Comparison of ENCODE assay signal across 10 mouse cellular contexts in the genomic region with DNA sequence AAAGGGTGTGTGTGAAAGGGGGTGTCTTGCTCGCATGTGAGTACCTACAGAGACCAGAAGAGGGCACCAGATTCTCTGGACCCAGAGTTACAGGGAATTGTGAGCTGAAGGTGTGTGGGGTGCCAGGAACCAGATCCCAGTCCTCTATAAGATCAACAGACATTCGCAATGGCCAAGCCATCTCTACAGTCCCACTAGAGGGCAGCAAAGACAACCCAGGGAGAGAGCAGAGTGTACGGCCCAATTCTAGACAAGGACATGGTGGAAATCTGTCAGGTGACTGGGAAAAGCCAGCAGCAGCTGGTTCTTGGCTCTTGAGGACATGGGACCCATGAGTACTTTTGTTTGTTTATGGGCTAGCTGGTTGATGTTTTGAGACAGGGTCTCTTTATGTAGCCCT. TPM values are rescaled to one million over a fixed set of nuclear protein-coding genes. Genes with fewer than 3 reads are reported as not detected.
DNase-seq lines count a peak whose midpoint lies in the region; ATAC-seq and TF ChIP-seq lines count a peak whose summit lies in the region.
"Had no signal": no experiment of that assay in that cellular context is flagged by ENCODE, and none has a peak within 500 bp of the region (broad histone marks: within the 10 kb centered on the region; RNA-seq: fewer than 3 reads in every experiment).

No protein-coding gene starts in this region.

- ATAC-seq in erythroid progenitor cell, adult 5-6 weeks (replicated peaks; ENCODE audit: low FRiP score, poor library complexity, severe bottlenecking): peak; percentile 77
- ATAC-seq in neural tube, embryonic 15.5 days (ENCODE audit: low FRiP score): no peak

- peak; percentile 64 for TF ChIP-seq CTCF in cerebellum, adult 2 months (IDR thresholded peaks at IDR 0.05; ENCODE audit: borderline replicate concordance, insufficient read depth, low read depth, low read length)
- peak; percentile 57 for TF ChIP-seq CTCF in left cerebral cortex, adult 2 months (IDR thresholded peaks at IDR 0.05)

- no peaks in the 10 kb centered on the region for H3K9me3 ChIP-seq in neural tube, embryonic 15.5 days (replicated peaks)
- H3K9me3 ChIP-seq: hindbrain, embryonic 15.5 days; neural tube, embryonic 13.5 days had no signal

- intact Hi-C loops in left cerebral cortex, adult 2 months (cut with DNase I): no loop called here
- intact Hi-C loops in left cerebral cortex, postnatal 14 days (cut with DNase I): no loop called here

- H3K36me3 ChIP-seq in neural tube, embryonic 15.5 days: peaks cover 5% of the 10 kb centered on the region; the same call in 1 of the 2 replicates
- H3K36me3 ChIP-seq: hindbrain, embryonic 15.5 days had no signal

- no peak overlapping the region for H3K9ac ChIP-seq in neural tube, embryonic 15.5 days (replicated peaks)
- H3K9ac ChIP-seq: hindbrain, embryonic 15.5 days; neural tube, embryonic 13.5 days had no signal

- H3K27me3 ChIP-seq in cerebellum, adult 2 months (ENCODE audit: control insufficient read depth, insufficient read depth, low read length): no peaks in the 10 kb centered on the region
- no peaks in the 10 kb centered on the region for H3K27me3 ChIP-seq in neural tube, embryonic 15.5 days (replicated peaks)
- H3K27me3 ChIP-seq: hindbrain, embryonic 15.5 days; neural tube, embryonic 13.5 days had no signal

- 0 out of 2 replicates have a peak, but pooled peaks cover 4% of the 10 kb centered on the region for H3K4me1 ChIP-seq in cerebellum, adult 2 months (ENCODE audit: control insufficient read depth, insufficient read depth, low read length)
- no peaks in the 10 kb centered on the region for H3K4me1 ChIP-seq in neural tube, embryonic 15.5 days
- H3K4me1 ChIP-seq: hindbrain, embryonic 15.5 days; neural tube, embryonic 13.5 days had no signal

- H3K27ac ChIP-seq in cerebellum, adult 2 months (ENCODE audit: insufficient read depth, low read length): no peak overlapping the region
- H3K27ac ChIP-seq in left cerebral cortex, adult 2 months: no peak overlapping the region
- no peak overlapping the region for H3K27ac ChIP-seq in neural tube, embryonic 15.5 days (replicated peaks)
- H3K27ac ChIP-seq: hindbrain, embryonic 15.5 days; neural tube, embryonic 13.5 days had no signal

- no peak overlapping the region for H3K4me2 ChIP-seq in neural tube, embryonic 15.5 days
- H3K4me2 ChIP-seq: hindbrain, embryonic 15.5 days; neural tube, embryonic 13.5 days had no signal

- WGBS in cerebellum, adult 2 months: 82% methylated on average over 3 of the region's 3 CpGs
- WGBS in neural tube, embryonic 15.5 days: 69% methylated on average over 3 of the region's 3 CpGs

- DNase-seq in cerebellum, adult 2 months: peak; percentile 37 to 38
- no peak for DNase-seq in cerebellum, adult 9-11 months
- no peak for DNase-seq in left cerebral cortex, adult 2 months (ENCODE audit: extremely low spot score in 1 of 2, low spot score in 2 of 2)
- DNase-seq in left cerebral cortex, postnatal 14 days (ENCODE audit: low spot score in 2 of 2): no peak
- DNase-seq in naive thymus-derived CD4-positive, alpha-beta T cell, adult 2 months (ENCODE audit: low read depth): peak; percentile 74
- no peak for DNase-seq in c-Kit-positive CD71-positive TER-119-positive erythroid progenitor cells, embryonic 14.5 days (ENCODE audit: low spot score)

- H3K4me3 ChIP-seq in cerebellum, adult 2 months (replicated peaks; ENCODE audit: insufficient read depth, low read depth, low read length): no peak overlapping the region
- H3K4me3 ChIP-seq in left cerebral cortex, adult 2 months: no peak overlapping the region
- no peak overlapping the region for H3K4me3 ChIP-seq in neural tube, embryonic 15.5 days (replicated peaks)
- H3K4me3 ChIP-seq: hindbrain, embryonic 15.5 days; neural tube, embryonic 13.5 days had no signal

- no peak for TF ChIP-seq POLR2A in cerebellum, adult 2 months (IDR thresholded peaks at IDR 0.05; ENCODE audit: borderline replicate concordance, insufficient read depth, low read length)

RNA-seq across cellular contexts. Expression of a gene that starts 10.5 kb away (rescaled TPM):
- polyA plus RNA-seq in cerebellum, adult 2 months (2012; rRNA removed): 14.8 and 14.9 TPM in 2 replicates
- 10 to 100 TPM; 12.8 to 14.2 TPM for total RNA-seq in left cerebral cortex, adult 2 months (2021)
- 10 to 100 TPM; 16.1 to 16.8 TPM for total RNA-seq in left cerebral cortex, postnatal 14 days (2021)
- 15.5 and 22.7 TPM in 2 replicates for total RNA-seq in erythroid progenitor cell, adult 5-6 weeks (2015; ENCODE audit: low replicate concordance)
- 14.4 and 17.0 TPM in 2 replicates for total RNA-seq in erythroid progenitor cell, adult 5-6 weeks (2017; ENCODE audit: low replicate concordance)
- 18.1 and 22.9 TPM in 2 replicates for polyA plus RNA-seq in neural tube, embryonic 15.5 days (2015; fragmentation: Nextera tagmentation; extraction: Ambion mirVana)

RNA-seq across cellular contexts. Expression of a gene that starts 20.1 kb away (rescaled TPM):
- polyA plus RNA-seq in cerebellum, adult 2 months (2012; rRNA removed): 11.5 and 13.3 TPM in 2 replicates
- 10 to 100 TPM; 11.1 to 11.7 TPM for total RNA-seq in left cerebral cortex, adult 2 months (2021)
- 10 to 100 TPM; 13.3 to 14.2 TPM for total RNA-seq in left cerebral cortex, postnatal 14 days (2021)
- 3.2 and 3.8 TPM in 2 replicates for total RNA-seq in erythroid progenitor cell, adult 5-6 weeks (2015; ENCODE audit: low replicate concordance)
- 1.3 and 2.7 TPM in 2 replicates for total RNA-seq in erythroid progenitor cell, adult 5-6 weeks (2017; ENCODE audit: low replicate concordance)
- 2.1 and 2.3 TPM in 2 replicates for polyA plus RNA-seq in neural tube, embryonic 15.5 days (2015; fragmentation: Nextera tagmentation; extraction: Ambion mirVana)

RNA-seq across cellular contexts. Expression of a gene that starts 20.2 kb away (rescaled TPM):
- not detected in 2 replicates for polyA plus RNA-seq in cerebellum, adult 2 months (2012; rRNA removed)
- total RNA-seq in left cerebral cortex, adult 2 months (2021): not detected
- total RNA-seq in left cerebral cortex, postnatal 14 days (2021): not detected
- 11.5 TPM in 1 of 2 replicates, not detected in the other for total RNA-seq in erythroid progenitor cell, adult 5-6 weeks (2015; ENCODE audit: low replicate concordance)
- not detected in 2 replicates for total RNA-seq in erythroid progenitor cell, adult 5-6 weeks (2017; ENCODE audit: low replicate concordance)
- polyA plus RNA-seq in neural tube, embryonic 15.5 days (2015; fragmentation: Nextera tagmentation; extraction: Ambion mirVana): 0.35 and 0.55 TPM in 2 replicates

RNA-seq across cellular contexts. Expression of a gene that starts 23.3 kb away (rescaled TPM):
- 4.1 and 5.0 TPM in 2 replicates for polyA plus RNA-seq in cerebellum, adult 2 months (2012; rRNA removed)
- 10 to 100 TPM in 1 of 2 experiments, 1 to 10 TPM in 1; 10.0 to 11.5 TPM for total RNA-seq in left cerebral cortex, adult 2 months (2021)
- total RNA-seq in left cerebral cortex, postnatal 14 days (2021): 10 to 100 TPM; 11.5 to 11.8 TPM
- 11.7 and 27.8 TPM in 2 replicates for total RNA-seq in erythroid progenitor cell, adult 5-6 weeks (2015; ENCODE audit: low replicate concordance)
- 11.9 and 17.5 TPM in 2 replicates for total RNA-seq in erythroid progenitor cell, adult 5-6 weeks (2017; ENCODE audit: low replicate concordance)
- polyA plus RNA-seq in neural tube, embryonic 15.5 days (2015; fragmentation: Nextera tagmentation; extraction: Ambion mirVana): 3.4 and 7.4 TPM in 2 replicates

RNA-seq across cellular contexts. Expression of a gene that starts 34.3 kb away (rescaled TPM):
- polyA plus RNA-seq in cerebellum, adult 2 months (2012; rRNA removed): 64.1 and 77.2 TPM in 2 replicates
- 10 to 100 TPM; 79.3 to 82.7 TPM for total RNA-seq in left cerebral cortex, adult 2 months (2021)
- 100 to 1,000 TPM in 1 of 2 experiments, 10 to 100 TPM in 1; 90.6 to 113 TPM for total RNA-seq in left cerebral cortex, postnatal 14 days (2021)
- 1.8 TPM in 1 of 2 replicates, not detected in the other for total RNA-seq in erythroid progenitor cell, adult 5-6 weeks (2015; ENCODE audit: low replicate concordance)
- total RNA-seq in erythroid progenitor cell, adult 5-6 weeks (2017; ENCODE audit: low replicate concordance): 1.9 and 3.6 TPM in 2 replicates
- 16.0 and 19.6 TPM in 2 replicates for polyA plus RNA-seq in neural tube, embryonic 15.5 days (2015; fragmentation: Nextera tagmentation; extraction: Ambion mirVana)

Comparison
In these comparisons a context has a peak if more than half of its experiments do, and no peak if none do; other contexts are left out.
1. DNase-seq: peak in cerebellum, adult 2 months (2 of 2) and naive thymus-derived CD4-positive, alpha-beta T cell, adult 2 months (single experiment); none in cerebellum, adult 9-11 months (single experiment), left cerebral cortex, adult 2 months (0 of 2), left cerebral cortex, postnatal 14 days (0 of 2) and c-Kit-positive CD71-positive TER-119-positive erythroid progenitor cells, embryonic 14.5 days (single experiment).